Mouse (Mus musculus): ENCODE data around the gene Cd209b. TPM values are rescaled to one million over a fixed set of nuclear protein-coding genes. Genes with fewer than 3 reads are reported as not detected.

The Cd209b gene
- polyA plus RNA-seq (2016; fragmentation: Nextera tagmentation; extraction: Ambion mirVana), result not detected in 2 replicates

- H3K4me3 ChIP-seq, result no peak within 1 kb of the TSS
- no peaks in the 10 kb centered on the region for H3K27me3 ChIP-seq (ENCODE audit: poor library complexity, severe bottlenecking)
- DNase-seq (ENCODE audit: extremely low spot score, low spot score), result no peak
- no peak within 1 kb of the TSS for H3K27ac ChIP-seq
- 85% methylated on average over 3 of the region's 3 CpGs for WGBS
- H3K4me1 ChIP-seq, result no peaks in the 10 kb centered on the region
- no peaks in the 10 kb centered on the region for H3K36me3 ChIP-seq (replicated peaks)
- H3K9me3 ChIP-seq, result peaks cover 54% of the 10 kb centered on the region
These were observed at the start of gene Cd209b for GRCm38 (mm10) chr8:3926744-3927143. Gene Cd209b, minus strand, starts transcription at chr8:3926844.

DNA sequence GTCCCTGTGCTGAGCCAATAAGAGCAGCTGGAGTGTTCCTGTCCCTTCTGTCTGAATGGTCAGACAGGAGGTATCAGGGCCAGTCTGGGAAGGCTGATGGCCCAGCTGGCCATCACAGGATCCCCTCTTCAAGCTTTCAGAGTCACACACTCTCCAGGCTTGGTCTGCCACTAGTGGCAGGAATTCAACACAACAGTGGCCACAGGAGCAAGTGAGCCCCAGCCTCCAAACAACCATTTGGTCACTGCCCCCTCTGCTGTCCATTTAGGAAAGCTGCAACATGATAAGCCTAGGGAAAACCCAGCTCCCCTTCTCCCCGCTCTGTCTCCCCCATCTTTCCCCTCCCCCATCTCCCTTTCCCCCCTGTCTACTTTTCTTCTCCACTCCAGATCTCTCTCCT lies 29.4 kb upstream of the Cd209b start:
- Histone ChIP-seq H3K27ac (no peak overlapping the region), H3K4me1 (no peaks in the 10 kb centered on the region), H3K27me3 (ENCODE audit: poor library complexity, severe bottlenecking) (no peaks in the 10 kb centered on the region), H3K9me3 (peaks cover 64% of the 10 kb centered on the region), H3K36me3 (replicated peaks) (no peaks in the 10 kb centered on the region), H3K4me3 (no peak overlapping the region)
- no peak for DNase-seq (ENCODE audit: extremely low spot score, low spot score)
- 89% methylated on average over 1 of the region's 1 CpGs for WGBS

- WGBS, result 91% methylated on average over 1 of the region's 1 CpGs
- no peaks in the 10 kb centered on the region for H3K4me1 ChIP-seq
- no peak for DNase-seq (ENCODE audit: extremely low spot score, low spot score)
- peaks cover 54% of the 10 kb centered on the region for H3K9me3 ChIP-seq
- H3K4me3 ChIP-seq, result no peak within 1 kb of the TSS
- no peak within 1 kb of the TSS for H3K27ac ChIP-seq
- H3K27me3 ChIP-seq (ENCODE audit: poor library complexity, severe bottlenecking), result no peaks in the 10 kb centered on the region
- H3K36me3 ChIP-seq (replicated peaks), result no peaks in the 10 kb centered on the region
These were observed 28.0 kb upstream of the Cd209b start, which contains the start of gene Cd209c for GRCm38 (mm10) chr8:3954646-3955045. Gene Cd209c, minus strand, starts transcription at chr8:3954746.

DNA sequence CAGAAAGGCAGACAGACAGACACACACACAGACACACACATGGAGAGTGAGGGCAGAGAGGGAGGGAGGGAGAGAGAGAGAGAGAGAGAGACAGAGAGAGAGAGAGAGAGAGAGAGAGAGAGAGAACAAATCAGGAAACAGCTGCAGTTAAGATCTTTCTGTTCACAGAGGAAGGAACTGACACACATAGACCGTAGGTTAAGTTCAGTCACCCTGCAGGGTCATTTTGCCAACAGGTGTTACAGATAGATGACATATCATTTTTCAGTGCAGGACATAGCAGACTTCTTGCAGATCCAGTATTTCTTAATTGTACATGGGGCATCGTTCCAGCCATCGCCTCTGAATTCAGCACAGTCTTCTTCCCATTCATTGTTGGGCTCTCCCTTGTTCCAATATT lies 13.4 kb upstream of the Cd209b start:
- no peak overlapping the region for H3K4me3 ChIP-seq
- DNase-seq (ENCODE audit: extremely low spot score, low spot score), result no peak
- no peak overlapping the region for H3K27ac ChIP-seq
- 93% methylated on average over 3 of the region's 3 CpGs for WGBS
- peaks cover 93% of the 10 kb centered on the region for H3K9me3 ChIP-seq
- no peaks in the 10 kb centered on the region for H3K4me1 ChIP-seq
- no peaks in the 10 kb centered on the region for H3K27me3 ChIP-seq (ENCODE audit: poor library complexity, severe bottlenecking)
- H3K36me3 ChIP-seq (replicated peaks), result no peaks in the 10 kb centered on the region

DNA sequence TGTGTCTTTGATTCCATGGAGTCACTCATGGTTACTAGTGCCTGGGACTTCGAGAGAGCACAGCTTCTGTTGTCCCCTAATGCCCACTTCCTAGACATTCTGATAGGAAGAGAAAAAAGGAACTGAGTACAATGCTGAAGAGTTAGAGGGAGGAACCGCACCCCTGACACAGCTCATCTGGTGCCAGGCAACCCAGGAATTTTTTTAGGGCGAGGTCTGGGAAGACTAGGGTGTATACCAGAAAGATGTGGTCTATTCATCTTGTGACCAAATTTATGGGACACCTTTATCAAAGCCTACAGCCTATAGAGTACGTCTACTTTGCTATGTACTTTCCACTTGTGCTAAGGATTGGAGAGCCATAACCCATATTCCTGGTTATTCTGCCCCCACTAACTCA lies 48.2 kb downstream of the Cd209b start, which contains the start of gene Cd209d:
Cd209d (minus strand) TSS at position 101 of the 400 bp plus-strand sequence.
- DNase-seq (ENCODE audit: extremely low spot score, low spot score), result no peak
- H3K4me3 ChIP-seq, result no peak within 1 kb of the TSS
- no peaks in the 10 kb centered on the region for H3K36me3 ChIP-seq (replicated peaks)
- H3K9me3 ChIP-seq, result peaks cover 61% of the 10 kb centered on the region
- H3K27ac ChIP-seq, result no peak within 1 kb of the TSS
- H3K4me1 ChIP-seq, result no peaks in the 10 kb centered on the region
- WGBS, result 76% methylated on average over 4 of the region's 4 CpGs
- H3K27me3 ChIP-seq (ENCODE audit: poor library complexity, severe bottlenecking), result no peaks in the 10 kb centered on the region

DNA sequence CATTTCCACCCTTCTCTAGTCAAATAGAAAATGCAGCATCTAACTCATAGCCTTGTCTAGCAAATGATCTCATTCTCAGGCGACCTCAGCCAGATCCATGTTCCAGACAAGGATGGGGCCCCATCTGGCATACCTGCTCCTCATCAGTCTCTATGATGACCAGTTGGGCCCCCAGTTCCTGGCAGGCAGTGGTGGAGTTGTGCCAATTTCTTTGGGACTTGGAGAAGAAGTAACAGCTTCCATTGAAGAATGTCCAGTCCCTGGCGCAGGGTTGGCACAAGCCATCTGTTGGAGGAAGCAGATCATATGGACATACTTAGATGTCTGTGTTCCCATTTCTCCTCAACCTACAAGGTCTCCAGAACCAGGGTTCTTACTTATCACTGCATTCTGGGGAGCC lies 50.5 kb downstream of the Cd209b start:
- H3K4me3 ChIP-seq, result no peak overlapping the region
- no peak for DNase-seq (ENCODE audit: extremely low spot score, low spot score)
- no peak overlapping the region for H3K27ac ChIP-seq
- no peaks in the 10 kb centered on the region for H3K4me1 ChIP-seq
- 81% methylated on average over 2 of the region's 2 CpGs for WGBS
- H3K9me3 ChIP-seq, result peaks cover 81% of the 10 kb centered on the region
- no peaks in the 10 kb centered on the region for H3K36me3 ChIP-seq (replicated peaks)
- no peaks in the 10 kb centered on the region for H3K27me3 ChIP-seq (ENCODE audit: poor library complexity, severe bottlenecking)

Other genes with a start within 250 kb of the Cd209b start
- 0.22 and 0.38 TPM in 2 replicates for gene Fcer2a, start 232.7 kb downstream of the Cd209b start, polyA plus RNA-seq (2016; fragmentation: Nextera tagmentation; extraction: Ambion mirVana)
- not detected in 2 replicates for gene Clec4g, start 206.2 kb downstream of the Cd209b start, polyA plus RNA-seq (2016; fragmentation: Nextera tagmentation; extraction: Ambion mirVana)
- not detected in 2 replicates for gene Cd209a, start 177.9 kb downstream of the Cd209b start, polyA plus RNA-seq (2016; fragmentation: Nextera tagmentation; extraction: Ambion mirVana)
- not detected in 2 replicates for gene Cd209e, start 72.5 kb downstream of the Cd209b start, polyA plus RNA-seq (2016; fragmentation: Nextera tagmentation; extraction: Ambion mirVana)
- not detected in 2 replicates for gene Cd209d, start 48.3 kb downstream of the Cd209b start, polyA plus RNA-seq (2016; fragmentation: Nextera tagmentation; extraction: Ambion mirVana)
- 0.41 and 0.42 TPM in 2 replicates for gene Cd209c, start 27.9 kb upstream of the Cd209b start, polyA plus RNA-seq (2016; fragmentation: Nextera tagmentation; extraction: Ambion mirVana)
- not detected in 2 replicates for gene Cd209f, start 179.0 kb upstream of the Cd209b start, polyA plus RNA-seq (2016; fragmentation: Nextera tagmentation; extraction: Ambion mirVana)
- gene Cd209g, start 207.3 kb upstream of the Cd209b start, polyA plus RNA-seq (2016; fragmentation: Nextera tagmentation; extraction: Ambion mirVana), result not detected in 2 replicates
- 17.8 and 21.9 TPM in 2 replicates for gene Evi5l, start 239.7 kb upstream of the Cd209b start, polyA plus RNA-seq (2016; fragmentation: Nextera tagmentation; extraction: Ambion mirVana)